Mouse (Mus musculus): ENCODE measurements around the gene Prrc2b. TPM values are rescaled to one million over a fixed set of nuclear protein-coding genes. Genes with fewer than 3 reads are reported as not detected.

Prrc2b gene
- polyA plus RNA-seq, 1 experiment, result 20.7 TPM

DNA sequence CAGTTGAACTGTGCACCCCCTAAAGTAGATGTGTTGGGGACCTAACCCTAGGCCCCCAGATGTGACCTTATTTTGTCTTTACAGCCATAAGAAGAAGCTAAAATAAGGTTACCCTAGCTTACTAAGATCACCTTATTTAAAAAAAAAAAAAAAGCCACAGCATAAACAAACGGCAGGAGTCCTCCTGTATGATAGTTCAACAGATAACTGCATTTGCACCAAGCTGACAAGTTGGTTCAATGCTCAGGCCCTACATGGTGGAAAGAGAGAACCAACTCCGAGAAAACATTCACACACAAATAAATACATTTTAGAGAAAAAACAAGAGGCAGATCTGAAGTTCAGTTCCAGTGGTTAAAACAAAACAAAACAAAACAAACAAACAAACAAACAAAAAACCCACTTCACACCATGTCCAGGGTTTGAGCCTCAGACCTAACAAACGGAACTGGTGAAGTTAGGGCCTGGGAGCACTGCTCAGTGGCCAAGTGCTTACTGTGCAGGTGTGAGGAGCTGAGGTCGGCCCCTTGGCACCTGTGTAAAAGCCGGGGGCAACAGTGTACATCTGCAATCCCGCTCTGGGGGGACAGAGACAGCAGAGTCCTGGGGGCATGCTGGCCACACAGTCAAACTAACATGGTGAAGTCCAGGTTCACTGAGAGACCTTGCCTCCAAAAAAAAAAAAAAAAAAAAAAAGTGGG, 18.9 kb upstream of the Prrc2b start:
- Histone ChIP-seq H3K9me3 (no peaks in the 10 kb centered on the region), H3K4me3 (replicated peaks) (peak overlapping the region; percentile 85), H3K27me3 (replicated peaks) (no peaks in the 10 kb centered on the region), H3K36me3 (replicated peaks; ENCODE audit: low read length) (no peaks in the 10 kb centered on the region), H3K4me1 (peaks cover 83% of the 10 kb centered on the region)
- TF ChIP-seq FLI1 (IDR thresholded peaks at IDR 0.05; ENCODE audit: low read length) (no peak), GATA1 (IDR thresholded peaks at IDR 0.05; ENCODE audit: borderline replicate concordance, low read length) (no peak)

DNA sequence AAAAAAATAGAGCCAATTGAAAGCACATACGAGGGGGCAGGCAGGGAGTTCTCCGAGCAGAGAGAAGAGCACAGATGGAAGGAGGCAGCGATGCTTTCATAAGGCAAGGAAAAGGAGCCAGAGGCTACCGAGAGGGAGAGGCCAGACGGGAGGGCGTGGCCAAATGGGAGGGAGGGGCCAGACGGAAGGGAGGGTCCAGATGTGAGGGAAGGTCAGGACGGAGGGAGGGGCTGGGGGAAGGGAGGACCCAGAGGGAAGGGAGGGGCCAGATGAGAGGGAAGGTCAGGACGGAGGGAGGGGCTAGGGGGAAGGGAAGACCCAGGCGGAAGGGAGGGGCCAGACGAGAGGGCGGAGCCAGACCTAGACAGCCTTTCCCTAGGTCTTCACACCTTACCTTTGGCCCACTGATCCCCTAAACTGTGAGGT, 18.3 kb upstream of the Prrc2b start:
- peak overlapping the region; percentile 85 for H3K4me3 ChIP-seq (replicated peaks)
- H3K27me3 ChIP-seq (replicated peaks), result no peaks in the 10 kb centered on the region
- no peak for TF ChIP-seq FLI1 (IDR thresholded peaks at IDR 0.05; ENCODE audit: low read length)
- TF ChIP-seq GATA1 (IDR thresholded peaks at IDR 0.05; ENCODE audit: borderline replicate concordance, low read length), result no peak
- no peaks in the 10 kb centered on the region for H3K9me3 ChIP-seq
- H3K36me3 ChIP-seq (replicated peaks; ENCODE audit: low read length), result no peaks in the 10 kb centered on the region
- peaks cover 82% of the 10 kb centered on the region for H3K4me1 ChIP-seq

DNA sequence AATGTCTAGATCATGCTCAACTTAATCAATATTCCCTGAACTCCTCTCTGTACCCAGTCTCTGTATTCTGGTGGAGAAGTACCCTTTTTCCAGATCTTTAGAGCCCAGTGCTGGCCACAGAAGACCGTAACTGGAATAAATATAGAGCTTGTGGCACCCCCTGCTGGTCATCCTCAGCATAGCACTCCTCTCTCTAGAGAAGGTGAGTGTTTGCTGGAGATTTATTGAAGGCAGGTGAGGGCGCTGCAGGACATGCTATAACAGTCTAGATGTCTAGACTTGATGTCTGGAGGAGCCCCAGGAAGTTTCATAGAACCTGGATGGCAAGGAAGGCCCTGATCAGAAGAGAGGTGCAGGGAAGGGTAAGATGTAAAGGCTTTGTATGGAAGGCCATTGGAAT, 16.8 kb upstream of the Prrc2b start:
- Histone ChIP-seq H3K9me3 (no peaks in the 10 kb centered on the region), H3K4me3 (replicated peaks) (peak overlapping the region; percentile 3), H3K4me1 (peaks cover 76% of the 10 kb centered on the region), H3K27me3 (replicated peaks) (no peaks in the 10 kb centered on the region), H3K36me3 (replicated peaks; ENCODE audit: low read length) (no peaks in the 10 kb centered on the region)
- no peak for TF ChIP-seq GATA1 (IDR thresholded peaks at IDR 0.05; ENCODE audit: borderline replicate concordance, low read length)
- no peak for TF ChIP-seq FLI1 (IDR thresholded peaks at IDR 0.05; ENCODE audit: low read length)

GRCm38 (mm10) chr2:32137667-32138266, 13.1 kb upstream of the Prrc2b start:
- Histone ChIP-seq H3K4me1 (peaks cover 61% of the 10 kb centered on the region), H3K9me3 (no peaks in the 10 kb centered on the region)
- TF ChIP-seq GATA1 (IDR thresholded peaks at IDR 0.05; ENCODE audit: borderline replicate concordance, low read length), result no peak
- TF ChIP-seq FLI1 (IDR thresholded peaks at IDR 0.05; ENCODE audit: low read length), result no peak

GRCm38 (mm10) chr2:32139377-32139776, 11.5 kb upstream of the Prrc2b start:
- no peaks in the 10 kb centered on the region for H3K9me3 ChIP-seq
- H3K4me1 ChIP-seq, result peaks cover 46% of the 10 kb centered on the region
- TF ChIP-seq GATA1 (IDR thresholded peaks at IDR 0.05; ENCODE audit: borderline replicate concordance, low read length) (no peak), FLI1 (IDR thresholded peaks at IDR 0.05; ENCODE audit: low read length) (no peak)
- no peak overlapping the region for H3K4me3 ChIP-seq (replicated peaks)
- H3K36me3 ChIP-seq (replicated peaks; ENCODE audit: low read length), result no peaks in the 10 kb centered on the region
- H3K27me3 ChIP-seq (replicated peaks), result no peaks in the 10 kb centered on the region

More at GRCm38 (mm10) chr2:32137667-32138266, 13.1 kb upstream of the Prrc2b start:
- Histone ChIP-seq H3K27me3 (replicated peaks) (no peaks in the 10 kb centered on the region), H3K4me3 (replicated peaks) (peak overlapping the region; percentile 94), H3K36me3 (replicated peaks; ENCODE audit: low read length) (no peaks in the 10 kb centered on the region)

- no peaks in the 10 kb centered on the region for H3K9me3 ChIP-seq
- peaks cover 50% of the 10 kb centered on the region for H3K4me1 ChIP-seq
- H3K27me3 ChIP-seq (replicated peaks), result no peaks in the 10 kb centered on the region
- peak overlapping the region; percentile 38 for H3K4me3 ChIP-seq (replicated peaks)
- H3K36me3 ChIP-seq (replicated peaks; ENCODE audit: low read length), result no peaks in the 10 kb centered on the region
- TF ChIP-seq FLI1 (IDR thresholded peaks at IDR 0.05; ENCODE audit: low read length) (no peak), GATA1 (IDR thresholded peaks at IDR 0.05; ENCODE audit: borderline replicate concordance, low read length) (no peak)
These were observed 10.4 kb upstream of the Prrc2b start for GRCm38 (mm10) chr2:32140498-32140934.

GRCm38 (mm10) chr2:32141602-32142001, 9.3 kb upstream of the Prrc2b start:
- H3K36me3 ChIP-seq (replicated peaks; ENCODE audit: low read length), result no peaks in the 10 kb centered on the region
- no peaks in the 10 kb centered on the region for H3K9me3 ChIP-seq
- H3K4me3 ChIP-seq (replicated peaks), result no peak overlapping the region
- TF ChIP-seq GATA1 (IDR thresholded peaks at IDR 0.05; ENCODE audit: borderline replicate concordance, low read length) (no peak), FLI1 (IDR thresholded peaks at IDR 0.05; ENCODE audit: low read length) (no peak)
- H3K27me3 ChIP-seq (replicated peaks), result no peaks in the 10 kb centered on the region
- peaks cover 50% of the 10 kb centered on the region for H3K4me1 ChIP-seq

DNA sequence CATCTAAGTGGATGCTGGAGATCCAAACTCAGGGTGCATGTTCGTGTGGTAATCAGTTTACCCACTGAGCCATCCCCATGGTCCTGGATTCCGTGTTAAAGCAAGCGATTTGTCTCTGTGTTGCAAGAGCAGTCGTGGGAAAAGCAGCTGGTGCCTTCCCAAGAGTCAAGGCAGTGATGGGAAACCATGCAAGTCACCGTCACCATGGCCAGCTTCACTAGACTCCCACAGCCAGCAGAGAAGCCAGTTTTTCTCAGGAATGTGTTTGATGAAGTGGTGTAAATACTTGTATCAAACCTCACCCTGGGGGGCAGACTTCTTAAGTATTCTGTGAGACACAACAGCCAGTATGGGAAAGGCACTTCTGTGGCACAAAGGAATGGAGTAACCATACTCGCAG, 8.5 kb upstream of the Prrc2b start:
- H3K9me3 ChIP-seq, result no peaks in the 10 kb centered on the region
- no peak for TF ChIP-seq FLI1 (IDR thresholded peaks at IDR 0.05; ENCODE audit: low read length)
- TF ChIP-seq GATA1 (IDR thresholded peaks at IDR 0.05; ENCODE audit: borderline replicate concordance, low read length), result no peak
- H3K4me3 ChIP-seq (replicated peaks), result no peak overlapping the region
- H3K4me1 ChIP-seq, result peaks cover 47% of the 10 kb centered on the region
- no peaks in the 10 kb centered on the region for H3K27me3 ChIP-seq (replicated peaks)
- H3K36me3 ChIP-seq (replicated peaks; ENCODE audit: low read length), result no peaks in the 10 kb centered on the region

DNA sequence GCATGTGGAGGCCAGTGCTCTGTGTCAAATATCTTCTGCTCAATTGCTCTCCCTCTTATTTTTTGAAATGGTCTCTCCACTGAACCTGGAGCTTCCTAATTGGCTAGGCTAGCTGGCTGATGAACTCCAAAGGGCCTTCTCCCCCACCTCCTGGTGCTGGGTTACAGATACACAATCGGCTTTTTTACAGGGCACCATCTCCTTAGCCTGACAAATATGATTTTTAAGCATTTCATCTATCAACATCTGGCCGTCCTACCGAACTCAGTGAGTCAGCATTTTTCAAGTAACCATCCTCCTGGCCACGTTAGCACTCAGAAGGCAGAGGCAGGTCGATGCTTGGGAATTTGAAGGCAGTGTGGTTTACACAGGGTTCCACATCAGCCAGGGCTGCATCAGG, 6.2 kb upstream of the Prrc2b start:
- no peaks in the 10 kb centered on the region for H3K36me3 ChIP-seq (replicated peaks; ENCODE audit: low read length)
- no peaks in the 10 kb centered on the region for H3K9me3 ChIP-seq
- H3K4me3 ChIP-seq (replicated peaks), result no peak overlapping the region
- no peak for TF ChIP-seq FLI1 (IDR thresholded peaks at IDR 0.05; ENCODE audit: low read length)
- no peak for TF ChIP-seq GATA1 (IDR thresholded peaks at IDR 0.05; ENCODE audit: borderline replicate concordance, low read length)
- no peaks in the 10 kb centered on the region for H3K27me3 ChIP-seq (replicated peaks)
- peaks cover 35% of the 10 kb centered on the region for H3K4me1 ChIP-seq

DNA sequence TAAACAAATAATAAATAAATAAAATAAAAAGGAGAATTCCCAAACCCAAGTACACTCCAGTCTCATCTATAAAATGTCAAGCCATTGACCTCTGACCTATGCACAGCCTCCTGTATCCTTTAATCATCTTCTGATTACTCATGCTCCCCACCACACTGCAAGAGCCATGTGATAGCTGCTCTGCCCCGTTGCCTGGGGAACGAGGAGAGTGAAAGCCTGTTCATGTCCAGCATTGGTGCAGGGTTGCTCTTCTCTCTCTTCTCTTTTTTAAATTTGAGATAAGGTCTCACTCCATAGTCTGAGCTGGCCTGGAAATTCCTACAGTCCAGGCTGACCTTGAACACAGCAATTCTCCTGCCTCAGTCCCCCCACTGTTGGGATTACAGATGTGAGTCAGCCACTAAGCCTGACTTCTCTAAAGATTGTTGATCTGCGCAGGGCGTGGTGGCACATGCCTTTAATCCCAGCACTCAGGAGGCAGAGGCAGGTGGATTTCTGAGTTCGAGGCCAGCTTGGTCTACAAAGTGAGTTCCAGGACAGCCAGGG, 4.2 kb upstream of the Prrc2b start:
- no peak overlapping the region for H3K4me3 ChIP-seq (replicated peaks)
- no peaks in the 10 kb centered on the region for H3K9me3 ChIP-seq
- TF ChIP-seq GATA1 (IDR thresholded peaks at IDR 0.05; ENCODE audit: borderline replicate concordance, low read length), result no peak
- TF ChIP-seq FLI1 (IDR thresholded peaks at IDR 0.05; ENCODE audit: low read length), result no peak
- H3K36me3 ChIP-seq (replicated peaks; ENCODE audit: low read length), result no peaks in the 10 kb centered on the region
- H3K4me1 ChIP-seq, result peaks cover 34% of the 10 kb centered on the region
- H3K27me3 ChIP-seq (replicated peaks), result no peaks in the 10 kb centered on the region

All from megakaryocyte, embryonic 14.5 days (primary cell).